Mouse (Mus musculus) myocyte (in vitro differentiated cells): Measurements from ENCODE around the gene Fchsd2. TPM values are rescaled to one million over a fixed set of nuclear protein-coding genes. Genes with fewer than 3 reads are reported as not detected.

Experiments used
- H3K27me3 ChIP-seq: one replicate; pipeline ENCODE4 v1.6.1; 2011; ENCODE audit not compliant: control insufficient read depth, insufficient read depth, insufficient read length
- H3K36me3 ChIP-seq: one replicate; pipeline ENCODE4 v1.6.1; 2011; ENCODE audit not compliant: control insufficient read depth, insufficient read depth
- H3K4me2 ChIP-seq: one replicate; pipeline ENCODE4 v1.6.1; 2011; ENCODE audit warnings: low read depth, control low read depth
- H3K4me3 ChIP-seq: one replicate; pipeline ENCODE4 v1.5.1; 2011; ENCODE audit warnings: mild to moderate bottlenecking, control low read depth, moderate library complexity
- H3K79me2 ChIP-seq: one replicate; pipeline ENCODE4 v1.6.1; 2011; ENCODE audit not compliant: control insufficient read depth, insufficient read depth
- H3ac ChIP-seq: one replicate; pipeline ENCODE4 v1.6.1; 2011; ENCODE audit not compliant: control insufficient read depth, insufficient read length
- CEBPB ChIP-seq: IDR thresholded peaks from 2 replicates; pipeline ENCODE4 v1.6.1; 2011; ENCODE audit warnings: mild to moderate bottlenecking, moderate library complexity; ENCODE audit not compliant: poor library complexity, insufficient read depth, severe bottlenecking
- E2F4 ChIP-seq: IDR thresholded peaks from one replicate; pipeline ENCODE4 v1.6.1; 2011; ENCODE audit warnings: mild to moderate bottlenecking, control low read depth, moderate library complexity; ENCODE audit not compliant: insufficient read depth
- MAX ChIP-seq: IDR thresholded peaks from one replicate; pipeline ENCODE4 v1.6.1; 2011; ENCODE audit warnings: low read depth, mild to moderate bottlenecking, control low read depth
- MYOD1 ChIP-seq, 3 experiments: IDR thresholded peaks; one replicate each; pipeline ENCODE4 v1.6.1; 2011; ENCODE audit warnings: control low read depth in 2 of 3, low read depth in 2 of 3, mild to moderate bottlenecking in 2 of 3, moderate library complexity in 1 of 3; ENCODE audit not compliant: insufficient read length in 2 of 3, control insufficient read depth in 1 of 3
- MYOG ChIP-seq, 3 experiments: IDR thresholded peaks; one replicate each; pipeline ENCODE4 v1.6.1; 2011; ENCODE audit warnings: control low read depth in 2 of 3, low read depth in 2 of 3, mild to moderate bottlenecking in 2 of 3; ENCODE audit not compliant: insufficient read length in 2 of 3, control insufficient read depth in 1 of 3, insufficient read depth in 1 of 3
- POLR2A ChIP-seq: IDR thresholded peaks from one replicate; pipeline ENCODE4 v1.6.1; 2011; ENCODE audit warnings: low read depth, mild to moderate bottlenecking, control low read depth, moderate library complexity; ENCODE audit not compliant: insufficient read length
- POLR2AphosphoS2 ChIP-seq: IDR thresholded peaks from one replicate; pipeline ENCODE4 v1.6.1; 2011; ENCODE audit warnings: low read depth, control low read depth; ENCODE audit not compliant: insufficient read length
- REST ChIP-seq: IDR thresholded peaks from one replicate; pipeline ENCODE4 v1.6.1; 2011; ENCODE audit warnings: mild to moderate bottlenecking, control low read depth, moderate library complexity; ENCODE audit not compliant: insufficient read depth, insufficient read length
- SRF ChIP-seq: IDR thresholded peaks from one replicate; pipeline ENCODE4 v1.6.1; 2011; ENCODE audit warnings: low read depth; ENCODE audit not compliant: control insufficient read depth, insufficient read length
- TCF12 ChIP-seq: IDR thresholded peaks from one replicate; pipeline ENCODE4 v1.6.1; 2011; ENCODE audit warnings: mild to moderate bottlenecking, control low read depth; ENCODE audit not compliant: poor library complexity, insufficient read depth, severe bottlenecking
- TCF3 ChIP-seq: IDR thresholded peaks from one replicate; pipeline ENCODE4 v1.6.1; 2011; ENCODE audit warnings: low read depth, control low read depth; ENCODE audit not compliant: insufficient read length
- USF1 ChIP-seq: IDR thresholded peaks from one replicate; pipeline ENCODE4 v1.6.1; 2011; ENCODE audit warnings: low read depth, mild to moderate bottlenecking, control low read depth, moderate library complexity
- polyA plus RNA-seq: library from polyadenylated mRNA; unstranded; fragments of >200 nt; fragmentation: generic; extraction: Trizol; gene quantifications from one replicate; pipeline ENCODE4 v1.2.1, GENCODE M21; 2012; ENCODE audit warnings: missing spikeins

The Fchsd2 gene
- polyA plus RNA-seq, 1 experiment: 5.7 TPM

GRCm38 (mm10) chr7:101309985-101310326, 217.3 kb downstream of the Fchsd2 start:
- no peak for TF ChIP-seq MYOG (IDR thresholded peaks at IDR 0.05; ENCODE audit: control insufficient read depth in 1 of 3, insufficient read depth in 1 of 3, insufficient read length in 2 of 3, low read depth in 2 of 3)
- TF ChIP-seq SRF: no peak
- no peak for TF ChIP-seq TCF3
- no peak for TF ChIP-seq POLR2A
- TF ChIP-seq CEBPB: no peak
- no peak for TF ChIP-seq POLR2AphosphoS2
- no peak for TF ChIP-seq TCF12
- no peak for TF ChIP-seq E2F4
- TF ChIP-seq MAX: no peak
- TF ChIP-seq MYOD1 (IDR thresholded peaks at IDR 0.05; ENCODE audit: control insufficient read depth in 1 of 3, insufficient read length in 2 of 3, low read depth in 2 of 3): no peak
- no peak for TF ChIP-seq REST
- no peak for TF ChIP-seq USF1
- Histone ChIP-seq H3K4me3 (peak overlapping the region; percentile 33), H3ac (no peak overlapping the region), H3K36me3 (no peaks in the 10 kb centered on the region), H3K79me2 (no peaks in the 10 kb centered on the region), H3K27me3 (no peaks in the 10 kb centered on the region), H3K4me2 (peak overlapping the region; percentile 78)

- peak overlapping the region; percentile 8 for H3ac ChIP-seq
- peak overlapping the region; percentile 33 for H3K4me3 ChIP-seq
- peak overlapping the region; percentile 78 for H3K4me2 ChIP-seq
- TF ChIP-seq POLR2A (peak; percentile 24), MYOD1 (IDR thresholded peaks at IDR 0.05; ENCODE audit: control insufficient read depth in 1 of 3, insufficient read length in 2 of 3, low read depth in 2 of 3) (no peak)
- no peaks in the 10 kb centered on the region for H3K36me3 ChIP-seq
- no peaks in the 10 kb centered on the region for H3K79me2 ChIP-seq
- no peaks in the 10 kb centered on the region for H3K27me3 ChIP-seq
Measured at GRCm38 (mm10) chr7:101310327-101311028, 217.8 kb downstream of the Fchsd2 start.

- peak overlapping the region; percentile 33 for H3K4me3 ChIP-seq
- no peaks in the 10 kb centered on the region for H3K79me2 ChIP-seq
- H3K36me3 ChIP-seq: no peaks in the 10 kb centered on the region
- H3K27me3 ChIP-seq: no peaks in the 10 kb centered on the region
- H3K4me2 ChIP-seq: peak overlapping the region; percentile 75
- H3ac ChIP-seq: peak overlapping the region; percentile 8
- TF ChIP-seq CEBPB: no peak
- TF ChIP-seq TCF12: no peak
- TF ChIP-seq E2F4: no peak
- TF ChIP-seq POLR2A: no peak
- no peak for TF ChIP-seq MAX
- no peak for TF ChIP-seq POLR2AphosphoS2
- TF ChIP-seq TCF3: no peak
- no peak for TF ChIP-seq MYOD1 (IDR thresholded peaks at IDR 0.05; ENCODE audit: control insufficient read depth in 1 of 3, insufficient read length in 2 of 3, low read depth in 2 of 3)
- no peak for TF ChIP-seq MYOG (IDR thresholded peaks at IDR 0.05; ENCODE audit: control insufficient read depth in 1 of 3, insufficient read depth in 1 of 3, insufficient read length in 2 of 3, low read depth in 2 of 3)
- no peak for TF ChIP-seq REST
- TF ChIP-seq SRF: no peak
- TF ChIP-seq USF1: no peak
Measured at GRCm38 (mm10) chr7:101311061-101311460, 218.4 kb downstream of the Fchsd2 start.

- Histone ChIP-seq H3K27me3 (no peaks in the 10 kb centered on the region), H3K4me3 (no peak overlapping the region), H3ac (no peak overlapping the region), H3K36me3 (no peaks in the 10 kb centered on the region), H3K79me2 (no peaks in the 10 kb centered on the region), H3K4me2 (no peak overlapping the region)
- TF ChIP-seq CEBPB (no peak), SRF (no peak), POLR2A (no peak), POLR2AphosphoS2 (no peak), TCF3 (no peak), REST (no peak), MYOG (IDR thresholded peaks at IDR 0.05; ENCODE audit: control insufficient read depth in 1 of 3, insufficient read depth in 1 of 3, insufficient read length in 2 of 3, low read depth in 2 of 3) (no peak), TCF12 (no peak), USF1 (no peak), E2F4 (no peak), MAX (no peak), MYOD1 (IDR thresholded peaks at IDR 0.05; ENCODE audit: control insufficient read depth in 1 of 3, insufficient read length in 2 of 3, low read depth in 2 of 3) (no peak)
Measured at GRCm38 (mm10) chr7:101313033-101313432, 220.4 kb downstream of the Fchsd2 start.

- no peak overlapping the region for H3K4me3 ChIP-seq
- H3K27me3 ChIP-seq: no peaks in the 10 kb centered on the region
- no peaks in the 10 kb centered on the region for H3K79me2 ChIP-seq
- no peak overlapping the region for H3ac ChIP-seq
- no peak for TF ChIP-seq REST
- peak in 1 of 3 experiments; percentile 2 for TF ChIP-seq MYOD1 (IDR thresholded peaks at IDR 0.05; ENCODE audit: control insufficient read depth in 1 of 3, insufficient read length in 2 of 3, low read depth in 2 of 3)
- TF ChIP-seq TCF3: no peak
- no peak for TF ChIP-seq POLR2AphosphoS2
- no peak for TF ChIP-seq TCF12
- TF ChIP-seq MYOG (IDR thresholded peaks at IDR 0.05; ENCODE audit: control insufficient read depth in 1 of 3, insufficient read depth in 1 of 3, insufficient read length in 2 of 3, low read depth in 2 of 3): no peak
- no peaks in the 10 kb centered on the region for H3K36me3 ChIP-seq
- H3K4me2 ChIP-seq: peak overlapping the region; percentile 65
Measured at GRCm38 (mm10) chr7:101314396-101314795, 221.7 kb downstream of the Fchsd2 start.
